Mouse (Mus musculus): ENCODE measurements around the gene Htr6. TPM values are rescaled to one million over a fixed set of nuclear protein-coding genes. Genes with fewer than 3 reads are reported as not detected.

Htr6 gene
- polyA plus RNA-seq (2012; ENCODE audit: insufficient read depth, low replicate concordance): 3.9 TPM in 1 of 2 replicates, not detected in the other

- Histone ChIP-seq H3K4me3 (replicated peaks) (peak within 1 kb of the TSS; percentile 67), H3K36me3 (replicated peaks; ENCODE audit: low read length) (no peaks in the 10 kb centered on the region), H3K4me1 (peaks cover 22% of the 10 kb centered on the region), H3K27me3 (replicated peaks) (peaks cover 83% of the 10 kb centered on the region), H3K9me3 (no peaks in the 10 kb centered on the region)
- TF ChIP-seq GATA1 (IDR thresholded peaks at IDR 0.05; ENCODE audit: borderline replicate concordance, low read length): no peak
- TF ChIP-seq FLI1 (IDR thresholded peaks at IDR 0.05; ENCODE audit: low read length): no peak
These were observed at the start of gene Htr6 for GRCm38 (mm10) chr4:139075041-139075711. Gene Htr6, minus strand, starts transcription at chr4:139075570.

- Histone ChIP-seq H3K27me3 (replicated peaks) (no peaks in the 10 kb centered on the region), H3K9me3 (peaks cover 7% of the 10 kb centered on the region), H3K36me3 (replicated peaks; ENCODE audit: low read length) (peaks cover 21% of the 10 kb centered on the region), H3K4me1 (peaks cover 86% of the 10 kb centered on the region), H3K4me3 (replicated peaks) (no peak overlapping the region)
- no peak for TF ChIP-seq GATA1 (IDR thresholded peaks at IDR 0.05; ENCODE audit: borderline replicate concordance, low read length)
- TF ChIP-seq FLI1 (IDR thresholded peaks at IDR 0.05; ENCODE audit: low read length): no peak
These were observed 49.6 kb upstream of the Htr6 start for GRCm38 (mm10) chr4:139124940-139125339.

- Histone ChIP-seq H3K36me3 (replicated peaks; ENCODE audit: low read length) (peaks cover 17% of the 10 kb centered on the region), H3K9me3 (peaks cover 7% of the 10 kb centered on the region), H3K4me1 (peaks cover 91% of the 10 kb centered on the region), H3K4me3 (replicated peaks) (no peak overlapping the region), H3K27me3 (replicated peaks) (no peaks in the 10 kb centered on the region)
- no peak for TF ChIP-seq FLI1 (IDR thresholded peaks at IDR 0.05; ENCODE audit: low read length)
- no peak for TF ChIP-seq GATA1 (IDR thresholded peaks at IDR 0.05; ENCODE audit: borderline replicate concordance, low read length)
These were observed 47.2 kb upstream of the Htr6 start for GRCm38 (mm10) chr4:139122557-139122956.

- H3K27me3 ChIP-seq (replicated peaks): no peaks in the 10 kb centered on the region
- H3K4me1 ChIP-seq: peaks cover 93% of the 10 kb centered on the region
- no peaks in the 10 kb centered on the region for H3K9me3 ChIP-seq
- peak overlapping the region; percentile 20 for H3K4me3 ChIP-seq (replicated peaks)
- peaks cover 4% of the 10 kb centered on the region for H3K36me3 ChIP-seq (replicated peaks; ENCODE audit: low read length)
- TF ChIP-seq GATA1 (IDR thresholded peaks at IDR 0.05; ENCODE audit: borderline replicate concordance, low read length) (no peak), FLI1 (IDR thresholded peaks at IDR 0.05; ENCODE audit: low read length) (no peak)
These were observed 45.6 kb upstream of the Htr6 start for GRCm38 (mm10) chr4:139120998-139121397.

- Histone ChIP-seq H3K9me3 (no peaks in the 10 kb centered on the region), H3K36me3 (replicated peaks; ENCODE audit: low read length) (peaks cover 7% of the 10 kb centered on the region), H3K4me3 (replicated peaks) (no peak overlapping the region), H3K27me3 (replicated peaks) (no peaks in the 10 kb centered on the region), H3K4me1 (peaks cover 95% of the 10 kb centered on the region)
- TF ChIP-seq FLI1 (IDR thresholded peaks at IDR 0.05; ENCODE audit: low read length): no peak
- TF ChIP-seq GATA1 (IDR thresholded peaks at IDR 0.05; ENCODE audit: borderline replicate concordance, low read length): no peak
These were observed 45.0 kb upstream of the Htr6 start for GRCm38 (mm10) chr4:139120281-139120814.

GRCm38 (mm10) chr4:139116356-139117063 lies 41.1 kb upstream of the Htr6 start:
- H3K27me3 ChIP-seq (replicated peaks): no peaks in the 10 kb centered on the region
- no peaks in the 10 kb centered on the region for H3K9me3 ChIP-seq
- H3K4me3 ChIP-seq (replicated peaks): peak overlapping the region; percentile 51
- TF ChIP-seq GATA1 (IDR thresholded peaks at IDR 0.05; ENCODE audit: borderline replicate concordance, low read length) (no peak), FLI1 (IDR thresholded peaks at IDR 0.05; ENCODE audit: low read length) (no peak)
- peaks cover 92% of the 10 kb centered on the region for H3K4me1 ChIP-seq
- peaks cover 24% of the 10 kb centered on the region for H3K36me3 ChIP-seq (replicated peaks; ENCODE audit: low read length)

GRCm38 (mm10) chr4:139115721-139116120 lies 40.4 kb upstream of the Htr6 start:
- no peak for TF ChIP-seq GATA1 (IDR thresholded peaks at IDR 0.05; ENCODE audit: borderline replicate concordance, low read length)
- no peak for TF ChIP-seq FLI1 (IDR thresholded peaks at IDR 0.05; ENCODE audit: low read length)
- Histone ChIP-seq H3K4me3 (replicated peaks) (no peak overlapping the region), H3K27me3 (replicated peaks) (no peaks in the 10 kb centered on the region), H3K36me3 (replicated peaks; ENCODE audit: low read length) (peaks cover 28% of the 10 kb centered on the region), H3K4me1 (peaks cover 92% of the 10 kb centered on the region), H3K9me3 (no peaks in the 10 kb centered on the region)

- TF ChIP-seq GATA1 (IDR thresholded peaks at IDR 0.05; ENCODE audit: borderline replicate concordance, low read length) (no peak), FLI1 (IDR thresholded peaks at IDR 0.05; ENCODE audit: low read length) (no peak)
- no peak overlapping the region for H3K4me3 ChIP-seq (replicated peaks)
- no peaks in the 10 kb centered on the region for H3K9me3 ChIP-seq
- peaks cover 90% of the 10 kb centered on the region for H3K4me1 ChIP-seq
- peaks cover 45% of the 10 kb centered on the region for H3K36me3 ChIP-seq (replicated peaks; ENCODE audit: low read length)
- no peaks in the 10 kb centered on the region for H3K27me3 ChIP-seq (replicated peaks)
These were observed 37.1 kb upstream of the Htr6 start for GRCm38 (mm10) chr4:139112482-139112881.

GRCm38 (mm10) chr4:139111421-139111820 lies 36.1 kb upstream of the Htr6 start:
- Histone ChIP-seq H3K36me3 (replicated peaks; ENCODE audit: low read length) (peaks cover 55% of the 10 kb centered on the region), H3K27me3 (replicated peaks) (no peaks in the 10 kb centered on the region), H3K9me3 (no peaks in the 10 kb centered on the region), H3K4me1 (peaks cover 79% of the 10 kb centered on the region), H3K4me3 (replicated peaks) (no peak overlapping the region)
- TF ChIP-seq GATA1 (IDR thresholded peaks at IDR 0.05; ENCODE audit: borderline replicate concordance, low read length) (no peak), FLI1 (IDR thresholded peaks at IDR 0.05; ENCODE audit: low read length) (no peak)

GRCm38 (mm10) chr4:139110858-139111257 lies 35.5 kb upstream of the Htr6 start:
- Histone ChIP-seq H3K4me1 (peaks cover 77% of the 10 kb centered on the region), H3K27me3 (replicated peaks) (no peaks in the 10 kb centered on the region), H3K9me3 (no peaks in the 10 kb centered on the region), H3K36me3 (replicated peaks; ENCODE audit: low read length) (peaks cover 60% of the 10 kb centered on the region), H3K4me3 (replicated peaks) (no peak overlapping the region)
- TF ChIP-seq GATA1 (IDR thresholded peaks at IDR 0.05; ENCODE audit: borderline replicate concordance, low read length) (no peak), FLI1 (IDR thresholded peaks at IDR 0.05; ENCODE audit: low read length) (no peak)

All from megakaryocyte, embryonic 14.5 days (primary cell).